11 mouse cellular contexts compared by ENCODE assay signal in the genomic region with DNA sequence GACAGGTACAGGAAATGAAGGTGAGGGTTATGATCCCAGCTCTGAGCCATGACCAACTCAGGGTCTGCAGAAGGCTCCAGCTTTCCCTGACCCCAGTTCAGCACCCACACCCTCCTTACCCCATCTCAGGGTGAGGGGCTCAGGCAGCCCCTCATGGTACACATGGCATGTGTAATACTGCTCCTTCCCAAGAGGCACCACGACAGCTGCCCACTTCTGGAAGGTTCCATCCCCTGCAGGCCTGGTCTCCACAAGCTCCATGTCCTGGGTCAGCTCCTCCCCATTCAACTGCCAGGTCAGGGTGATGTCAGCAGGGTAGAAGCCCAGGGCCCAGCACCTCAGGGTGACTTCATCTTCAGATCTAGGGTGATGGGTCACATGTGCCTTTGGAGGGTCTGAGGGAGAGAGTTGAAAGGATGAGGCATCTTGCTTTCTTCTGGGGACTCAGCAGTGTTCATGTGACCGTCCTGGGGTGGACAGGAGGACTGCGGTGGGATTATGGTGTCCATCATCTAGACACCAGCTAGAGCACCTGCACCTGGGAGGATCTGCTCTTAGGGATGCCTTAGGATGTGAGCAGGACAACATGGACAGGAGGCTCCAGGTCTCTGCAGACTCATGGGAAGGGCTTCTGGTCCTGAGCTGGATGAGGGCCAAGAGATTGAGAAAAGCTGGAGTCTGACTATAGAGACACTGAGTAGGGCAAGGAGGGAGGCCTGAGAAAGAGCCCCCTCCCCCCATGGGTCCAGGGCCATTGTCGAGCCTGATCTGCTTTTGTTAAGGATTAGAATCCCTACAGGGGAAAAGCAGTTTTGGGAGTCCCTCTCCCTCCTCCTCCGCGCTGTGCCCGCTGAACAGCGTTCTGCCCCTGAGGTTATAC. TPM values are rescaled to one million over a fixed set of nuclear protein-coding genes. Genes with fewer than 3 reads are reported as not detected.
DNase-seq lines count a peak whose midpoint lies in the region; ATAC-seq and TF ChIP-seq lines count a peak whose summit lies in the region.
"Not testable (repeated sequence)": the region's sequence is repeated elsewhere in the genome, so short reads cannot be mapped to it uniquely, and the experiment has no call there.
"Had no signal": no experiment of that assay in that cellular context is flagged by ENCODE, and none has a peak within 500 bp of the region (broad histone marks: within the 10 kb centered on the region; RNA-seq: fewer than 3 reads in every experiment).

No protein-coding gene starts in this region.

- H3K4me3 ChIP-seq in forebrain, embryonic 10.5 days, result peak overlapping the region; percentile 58
- H3K4me3 ChIP-seq in heart, embryonic 13.5 days, result peak overlapping the region; percentile 62
- H3K4me3 ChIP-seq in intestine, embryonic 14.5 days (ENCODE audit: low read depth, low read length), result 0 out of 2 replicates have a peak overlapping the region, but pooled peaks have one; percentile 39
- peak overlapping the region; percentile 44 for H3K4me3 ChIP-seq in limb, embryonic 14.5 days (replicated peaks; ENCODE audit: low read length)
- H3K4me3 ChIP-seq in lung, postnatal 0 days (ENCODE audit: low read depth, low read length), result peak overlapping the region; percentile 61
- H3K4me3 ChIP-seq in neural tube, embryonic 13.5 days, result peak overlapping the region; percentile 45

- WGBS in forebrain, embryonic 10.5 days, result 37% methylated on average over 8 of the region's 8 CpGs
- WGBS in heart, embryonic 13.5 days, result 56% methylated on average over 7 of the region's 8 CpGs
- 49% methylated on average over 8 of the region's 8 CpGs for WGBS in intestine, embryonic 14.5 days
- WGBS in limb, embryonic 14.5 days, result 72% methylated on average over 4 of the region's 8 CpGs
- WGBS in lung, postnatal 0 days, result 44% methylated on average over 8 of the region's 8 CpGs
- 39% methylated on average over 8 of the region's 8 CpGs for WGBS in neural tube, embryonic 13.5 days

- peaks cover 25% of the 10 kb centered on the region for H3K27me3 ChIP-seq in forebrain, embryonic 10.5 days (ENCODE audit: poor library complexity, severe bottlenecking)
- H3K27me3 ChIP-seq in heart, embryonic 13.5 days (replicated peaks), result peaks cover 12% of the 10 kb centered on the region
- not testable (repeated sequence) for H3K27me3 ChIP-seq in intestine, embryonic 14.5 days (replicated peaks; ENCODE audit: control insufficient read depth, insufficient read depth, low read length); limb, embryonic 14.5 days (ENCODE audit: control insufficient read depth, insufficient read depth, low read length); lung, postnatal 0 days (replicated peaks; ENCODE audit: insufficient read depth, low read length)
- H3K27me3 ChIP-seq in neural tube, embryonic 13.5 days, result peaks cover 14% of the 10 kb centered on the region; the same call in 1 of the 2 replicates

- not testable (repeated sequence) for H3K27ac ChIP-seq in forebrain, embryonic 10.5 days; heart, embryonic 13.5 days (replicated peaks); intestine, embryonic 14.5 days (ENCODE audit: low read depth); limb, embryonic 14.5 days (replicated peaks; ENCODE audit: low read depth, low read length); lung, postnatal 0 days (ENCODE audit: low read length); neural tube, embryonic 13.5 days (replicated peaks)

- peak overlapping the region; percentile 97 for H3K4me2 ChIP-seq in heart, embryonic 13.5 days
- H3K4me2 ChIP-seq in intestine, embryonic 14.5 days (ENCODE audit: low read length), result peak overlapping the region; percentile 79
- peak overlapping the region; percentile 82 for H3K4me2 ChIP-seq in limb, embryonic 14.5 days (replicated peaks; ENCODE audit: low read depth, low read length, severe bottlenecking)
- peak overlapping the region; percentile 67 for H3K4me2 ChIP-seq in lung, postnatal 0 days (replicated peaks; ENCODE audit: low read depth, low read length)
- peak overlapping the region; percentile 79 for H3K4me2 ChIP-seq in neural tube, embryonic 13.5 days

- H3K9ac ChIP-seq in heart, embryonic 13.5 days; intestine, embryonic 14.5 days (ENCODE audit: low read length); lung, postnatal 0 days (replicated peaks; ENCODE audit: low read depth): not testable (repeated sequence)
- H3K9ac ChIP-seq in limb, embryonic 14.5 days (ENCODE audit: low read depth, low read length, severe bottlenecking), result 0 out of 2 replicates have a peak overlapping the region, but pooled peaks have one; percentile 55
- peak overlapping the region; percentile 45; the same call in 1 of the 2 replicates for H3K9ac ChIP-seq in neural tube, embryonic 13.5 days

- TF ChIP-seq POLR2A in limb, embryonic 14.5 days (IDR thresholded peaks at IDR 0.05; ENCODE audit: borderline replicate concordance, extremely low read depth, insufficient read depth, insufficient read length), result not testable (repeated sequence)

- not testable (repeated sequence) for H3K9me3 ChIP-seq in forebrain, embryonic 10.5 days; heart, embryonic 13.5 days; intestine, embryonic 14.5 days (ENCODE audit: control insufficient read depth, low read length); limb, embryonic 14.5 days (ENCODE audit: control insufficient read depth, low read length); lung, postnatal 0 days (ENCODE audit: low read length); neural tube, embryonic 13.5 days

- not testable (repeated sequence) for H3K36me3 ChIP-seq in forebrain, embryonic 10.5 days (replicated peaks); heart, embryonic 13.5 days; intestine, embryonic 14.5 days (ENCODE audit: control insufficient read depth, insufficient read depth, low read length); limb, embryonic 14.5 days (ENCODE audit: control insufficient read depth, insufficient read depth, low read length); lung, postnatal 0 days (ENCODE audit: insufficient read depth, low read length); neural tube, embryonic 13.5 days

- ATAC-seq in heart, embryonic 13.5 days (ENCODE audit: extremely low read depth, insufficient number of reproducible peaks, low FRiP score, low TSS enrichment); intestine, embryonic 14.5 days (replicated peaks; ENCODE audit: low FRiP score, low TSS enrichment, low read depth); limb, embryonic 14.5 days (ENCODE audit: low FRiP score, low read depth): not testable (repeated sequence)
- 0 out of 2 replicates have a peak, but pooled peaks have one; percentile 3 for ATAC-seq in lung, postnatal 0 days
- ATAC-seq in neural tube, embryonic 13.5 days (ENCODE audit: low read depth), result peak; percentile 42

- not testable (repeated sequence) for TF ChIP-seq CTCF in lung, postnatal 0 days (IDR thresholded peaks at IDR 0.05)

- TF ChIP-seq EP300 in lung, postnatal 0 days (IDR thresholded peaks at IDR 0.05), result not testable (repeated sequence)

- peaks cover 16% of the 10 kb centered on the region for H3K4me1 ChIP-seq in forebrain, embryonic 10.5 days
- H3K4me1 ChIP-seq in heart, embryonic 13.5 days; intestine, embryonic 14.5 days (replicated peaks; ENCODE audit: control insufficient read depth, insufficient read depth, low read length); limb, embryonic 14.5 days (ENCODE audit: control insufficient read depth, insufficient read depth, low read length); lung, postnatal 0 days (ENCODE audit: insufficient read depth, low read depth, low read length): not testable (repeated sequence)
- peaks cover 22% of the 10 kb centered on the region for H3K4me1 ChIP-seq in neural tube, embryonic 13.5 days (replicated peaks)

- DNase-seq in adrenal gland, postnatal 10 days, result peak; percentile 27
- peak; percentile 17 for DNase-seq in forebrain, embryonic 10.5 days (ENCODE audit: extremely low spot score, low spot score)
- not testable (repeated sequence) for DNase-seq in intestine, embryonic 14.5 days (ENCODE audit: low spot score); limb, embryonic 14.5 days (ENCODE audit: low spot score); lung, postnatal 0 days (ENCODE audit: low spot score)
- DNase-seq in thymus, postnatal 4 days, result peak; percentile 16

RNA-seq across cellular contexts. Expression of a gene that starts 1.7 kb away (rescaled TPM):
- 10 to 100 TPM; 55.7 to 82.7 TPM for total RNA-seq in adrenal gland, postnatal 10 days (2021)
- 2.1 and 3.3 TPM in 2 replicates for polyA plus RNA-seq in forebrain, embryonic 10.5 days (2016; fragmentation: Nextera tagmentation; extraction: Ambion mirVana)
- 4.8 and 5.0 TPM in 2 replicates for polyA plus RNA-seq in heart, embryonic 13.5 days (2015; fragmentation: Nextera tagmentation; extraction: Ambion mirVana)
- polyA plus RNA-seq in intestine, embryonic 14.5 days (2014; fragmentation: Nextera tagmentation; extraction: Ambion mirVana), result 4.9 and 5.7 TPM in 2 replicates
- 13.5 and 15.0 TPM in 2 replicates for polyA plus RNA-seq in limb, embryonic 14.5 days (2012; rRNA removed)
- 10.0 and 10.8 TPM in 2 replicates for polyA plus RNA-seq in limb, embryonic 14.5 days (2014; fragmentation: Nextera tagmentation; extraction: Ambion mirVana)
- polyA plus RNA-seq in lung, postnatal 0 days (2015; fragmentation: Nextera tagmentation; extraction: Ambion mirVana), result 50.4 and 53.1 TPM in 2 replicates
- polyA plus RNA-seq in neural tube, embryonic 13.5 days (2015; fragmentation: Nextera tagmentation; extraction: Ambion mirVana), result 2.3 and 3.3 TPM in 2 replicates

RNA-seq across cellular contexts. Expression of a gene that starts 10.6 kb away (rescaled TPM):
- 1 to 10 TPM; 2.9 to 3.9 TPM for total RNA-seq in adrenal gland, postnatal 10 days (2021)
- 3.1 and 3.5 TPM in 2 replicates for polyA plus RNA-seq in forebrain, embryonic 10.5 days (2016; fragmentation: Nextera tagmentation; extraction: Ambion mirVana)
- polyA plus RNA-seq in heart, embryonic 13.5 days (2015; fragmentation: Nextera tagmentation; extraction: Ambion mirVana), result 2.4 and 2.8 TPM in 2 replicates
- 2.0 and 3.4 TPM in 2 replicates for polyA plus RNA-seq in intestine, embryonic 14.5 days (2014; fragmentation: Nextera tagmentation; extraction: Ambion mirVana)
- polyA plus RNA-seq in limb, embryonic 14.5 days (2012; rRNA removed), result 0.14 and 0.42 TPM in 2 replicates
- polyA plus RNA-seq in limb, embryonic 14.5 days (2014; fragmentation: Nextera tagmentation; extraction: Ambion mirVana), result 1.5 and 3.3 TPM in 2 replicates
- polyA plus RNA-seq in lung, postnatal 0 days (2015; fragmentation: Nextera tagmentation; extraction: Ambion mirVana), result 2.7 and 3.7 TPM in 2 replicates
- 8.7 and 10.0 TPM in 2 replicates for polyA plus RNA-seq in neural tube, embryonic 13.5 days (2015; fragmentation: Nextera tagmentation; extraction: Ambion mirVana)

RNA-seq across cellular contexts. Expression of a gene that starts 11.6 kb away (rescaled TPM):
- total RNA-seq in adrenal gland, postnatal 10 days (2021), result 10 to 100 TPM; 23.5 to 25.4 TPM
- 6.8 and 8.1 TPM in 2 replicates for polyA plus RNA-seq in forebrain, embryonic 10.5 days (2016; fragmentation: Nextera tagmentation; extraction: Ambion mirVana)
- polyA plus RNA-seq in heart, embryonic 13.5 days (2015; fragmentation: Nextera tagmentation; extraction: Ambion mirVana), result 6.9 and 7.5 TPM in 2 replicates
- 15.0 and 17.8 TPM in 2 replicates for polyA plus RNA-seq in intestine, embryonic 14.5 days (2014; fragmentation: Nextera tagmentation; extraction: Ambion mirVana)
- polyA plus RNA-seq in limb, embryonic 14.5 days (2012; rRNA removed), result 27.4 and 29.0 TPM in 2 replicates
- polyA plus RNA-seq in limb, embryonic 14.5 days (2014; fragmentation: Nextera tagmentation; extraction: Ambion mirVana), result 23.4 and 26.6 TPM in 2 replicates
- polyA plus RNA-seq in lung, postnatal 0 days (2015; fragmentation: Nextera tagmentation; extraction: Ambion mirVana), result 23.9 and 24.4 TPM in 2 replicates
- 7.1 and 7.9 TPM in 2 replicates for polyA plus RNA-seq in neural tube, embryonic 13.5 days (2015; fragmentation: Nextera tagmentation; extraction: Ambion mirVana)

RNA-seq across cellular contexts. Expression of a gene that starts 11.8 kb away (rescaled TPM):
- total RNA-seq in adrenal gland, postnatal 10 days (2021), result not detected
- not detected in 2 replicates for polyA plus RNA-seq in forebrain, embryonic 10.5 days (2016; fragmentation: Nextera tagmentation; extraction: Ambion mirVana)
- not detected in 2 replicates for polyA plus RNA-seq in heart, embryonic 13.5 days (2015; fragmentation: Nextera tagmentation; extraction: Ambion mirVana)
- not detected in 2 replicates for polyA plus RNA-seq in intestine, embryonic 14.5 days (2014; fragmentation: Nextera tagmentation; extraction: Ambion mirVana)
- polyA plus RNA-seq in limb, embryonic 14.5 days (2012; rRNA removed), result not detected in 2 replicates
- polyA plus RNA-seq in limb, embryonic 14.5 days (2014; fragmentation: Nextera tagmentation; extraction: Ambion mirVana), result not detected in 2 replicates
- not detected in 2 replicates for polyA plus RNA-seq in lung, postnatal 0 days (2015; fragmentation: Nextera tagmentation; extraction: Ambion mirVana)
- not detected in 2 replicates for polyA plus RNA-seq in neural tube, embryonic 13.5 days (2015; fragmentation: Nextera tagmentation; extraction: Ambion mirVana)
- total RNA-seq: gastrocnemius, postnatal 25 days; layer of hippocampus, adult 8-10 months had no signal
- polyA plus RNA-seq: urinary bladder, adult 2 months had no signal

RNA-seq across cellular contexts. Expression of a gene that starts 27.2 kb away (rescaled TPM):
- 1 to 10 TPM; 2.4 to 2.5 TPM for total RNA-seq in adrenal gland, postnatal 10 days (2021)
- polyA plus RNA-seq in forebrain, embryonic 10.5 days (2016; fragmentation: Nextera tagmentation; extraction: Ambion mirVana), result not detected in 2 replicates
- not detected in 2 replicates for polyA plus RNA-seq in heart, embryonic 13.5 days (2015; fragmentation: Nextera tagmentation; extraction: Ambion mirVana)
- not detected in 2 replicates for polyA plus RNA-seq in intestine, embryonic 14.5 days (2014; fragmentation: Nextera tagmentation; extraction: Ambion mirVana)
- polyA plus RNA-seq in limb, embryonic 14.5 days (2012; rRNA removed), result 0.12 and 0.21 TPM in 2 replicates
- not detected in 2 replicates for polyA plus RNA-seq in limb, embryonic 14.5 days (2014; fragmentation: Nextera tagmentation; extraction: Ambion mirVana)
- not detected in 2 replicates for polyA plus RNA-seq in lung, postnatal 0 days (2015; fragmentation: Nextera tagmentation; extraction: Ambion mirVana)
- not detected in 2 replicates for polyA plus RNA-seq in neural tube, embryonic 13.5 days (2015; fragmentation: Nextera tagmentation; extraction: Ambion mirVana)
